Comparison of ENCODE assay signal across 19 mouse cellular contexts in genomic region chr6:114663707-114664106, GRCm38 (mm10). TPM values are rescaled to one million over a fixed set of nuclear protein-coding genes. Genes with fewer than 3 reads are reported as not detected.
DNase-seq lines count a peak whose midpoint lies in the region; ATAC-seq lines count a peak whose summit lies in the region.
"Had no signal": no experiment of that assay in that cellular context is flagged by ENCODE, and none has a peak within 500 bp of the region (broad histone marks: within the 10 kb centered on the region; RNA-seq: fewer than 3 reads in every experiment).

No protein-coding gene starts in this region.

- no peak for ATAC-seq in forebrain, embryonic 16.5 days
- ATAC-seq: midbrain, embryonic 15.5 days had no signal

- H3K4me3 ChIP-seq in forebrain, embryonic 16.5 days (replicated peaks; ENCODE audit: low read length) = no peak overlapping the region
- no peak overlapping the region for H3K4me3 ChIP-seq in forebrain, embryonic 10.5 days
- H3K4me3 ChIP-seq: midbrain, embryonic 15.5 days; myocyte had no signal

- no peak for DNase-seq in forebrain, embryonic 10.5 days (ENCODE audit: extremely low spot score, low spot score)
- DNase-seq in layer of hippocampus, adult 18-20 months (ENCODE audit: low spot score in 2 of 2) = peak; percentile 9 to 37
- no peak for DNase-seq in layer of hippocampus, postnatal 36 days
- DNase-seq in adipocyte (ENCODE audit: low spot score) = peak; percentile 83
- peak; percentile 53 for DNase-seq in lung, postnatal 36 days
- DNase-seq in cerebellum, postnatal 36 days = no peak
- DNase-seq: cerebellum, adult 2 months; gastrocnemius, postnatal 14 days; kidney, adult 9 months; kidney, postnatal 36 days; left cerebral cortex, postnatal 4 days; liver; thymus, postnatal 36 days had no signal

- 0 out of 2 replicates have a peak overlapping the region, but pooled peaks have one; percentile 5 for H3K27ac ChIP-seq in forebrain, embryonic 16.5 days (ENCODE audit: low read length)
- no peak overlapping the region for H3K27ac ChIP-seq in forebrain, embryonic 10.5 days
- H3K27ac ChIP-seq: hindbrain, embryonic 14.5 days; midbrain, embryonic 15.5 days had no signal

- H3K4me1 ChIP-seq in forebrain, embryonic 16.5 days (replicated peaks; ENCODE audit: control insufficient read depth, insufficient read depth, low read length) = no peaks in the 10 kb centered on the region
- peaks cover 8% of the 10 kb centered on the region for H3K4me1 ChIP-seq in forebrain, embryonic 10.5 days
- H3K4me1 ChIP-seq: midbrain, embryonic 15.5 days had no signal

- no peaks in the 10 kb centered on the region for H3K36me3 ChIP-seq in forebrain, embryonic 16.5 days (ENCODE audit: control insufficient read depth, insufficient read depth)
- no peaks in the 10 kb centered on the region for H3K36me3 ChIP-seq in forebrain, embryonic 10.5 days (replicated peaks)
- H3K36me3 ChIP-seq: midbrain, embryonic 15.5 days had no signal

- no peak overlapping the region for H3K4me2 ChIP-seq in forebrain, embryonic 16.5 days (ENCODE audit: low read length)
- H3K4me2 ChIP-seq: heart, embryonic 11.5 days; hindbrain, embryonic 14.5 days; midbrain, embryonic 15.5 days had no signal

- 67% methylated on average over 2 of the region's 2 CpGs for WGBS in forebrain, embryonic 16.5 days
- WGBS in forebrain, embryonic 10.5 days = 93% methylated on average over 2 of the region's 2 CpGs

- H3K27me3 ChIP-seq in forebrain, embryonic 16.5 days (replicated peaks; ENCODE audit: control insufficient read depth, insufficient read depth, low read length) = no peaks in the 10 kb centered on the region
- H3K27me3 ChIP-seq in forebrain, embryonic 10.5 days (ENCODE audit: poor library complexity, severe bottlenecking) = no peaks in the 10 kb centered on the region
- H3K27me3 ChIP-seq: midbrain, embryonic 15.5 days had no signal

- H3K9ac ChIP-seq in forebrain, embryonic 16.5 days (replicated peaks; ENCODE audit: low read depth, low read length) = no peak overlapping the region
- H3K9ac ChIP-seq: hindbrain, embryonic 14.5 days; midbrain, embryonic 15.5 days had no signal

- no peaks in the 10 kb centered on the region for H3K9me3 ChIP-seq in forebrain, embryonic 16.5 days (ENCODE audit: control insufficient read depth, low read length)
- H3K9me3 ChIP-seq in forebrain, embryonic 10.5 days = no peaks in the 10 kb centered on the region
- H3K9me3 ChIP-seq: G1E; midbrain, embryonic 15.5 days had no signal

RNA-seq across cellular contexts. Expression of gene Atg7, which starts 20.8 kb away (rescaled TPM):
- 22.8 and 23.2 TPM in 2 replicates for polyA plus RNA-seq in forebrain, embryonic 16.5 days (2015; fragmentation: Nextera tagmentation; extraction: Ambion mirVana)
- 19.7 and 21.3 TPM in 2 replicates for polyA plus RNA-seq in forebrain, embryonic 10.5 days (2016; fragmentation: Nextera tagmentation; extraction: Ambion mirVana)
- total RNA-seq in layer of hippocampus, adult 18-20 months (2021) = 10 to 100 TPM; 25.0 TPM
- 10 to 100 TPM; 23.3 to 28.4 TPM for total RNA-seq in layer of hippocampus, postnatal 36 days (2021)

Comparison
In these comparisons a context has a peak if more than half of its experiments do, and no peak if none do; other contexts are left out.
1. DNase-seq: peak in layer of hippocampus, adult 18-20 months (2 of 2), adipocyte (single experiment) and lung, postnatal 36 days (single experiment); none in forebrain, embryonic 10.5 days (single experiment), layer of hippocampus, postnatal 36 days (0 of 2) and cerebellum, postnatal 36 days (0 of 2).